Mouse (Mus musculus): Measurements from ENCODE around the gene Epb41l4b. TPM values are rescaled to one million over a fixed set of nuclear protein-coding genes. Genes with fewer than 3 reads are reported as not detected.

Gene Epb41l4b
- polyA plus RNA-seq, 1 experiment, result 16.9 TPM

DNA sequence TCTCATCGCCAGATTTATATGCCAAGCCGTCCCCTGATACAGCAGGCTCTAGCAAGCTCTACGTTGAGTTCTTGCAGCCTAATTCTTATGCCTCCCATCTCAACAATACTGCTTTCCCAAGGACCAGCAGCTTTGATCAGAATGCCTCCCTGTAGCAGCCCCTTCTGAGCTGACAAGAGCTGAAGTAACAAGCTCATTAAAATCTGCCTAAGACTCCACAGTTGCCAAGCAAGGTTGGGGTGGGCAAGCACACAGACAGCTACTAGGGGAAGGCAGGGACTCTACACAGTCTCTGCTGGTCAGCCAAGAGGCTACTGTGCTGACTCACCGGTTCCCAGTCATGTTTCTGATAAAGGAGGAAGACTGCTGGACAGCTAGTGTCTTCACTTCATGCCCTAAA, 33.7 kb downstream of the Epb41l4b start:
- no peaks in the 10 kb centered on the region for H3K27me3 ChIP-seq (ENCODE audit: control insufficient read depth, insufficient read depth, low read length, poor library complexity, severe bottlenecking)
- no peak overlapping the region for H3K9ac ChIP-seq (ENCODE audit: low read depth, poor library complexity, severe bottlenecking)
- no peak overlapping the region for H3K4me3 ChIP-seq (ENCODE audit: low read depth, low read length)
- H3K27ac ChIP-seq (ENCODE audit: insufficient read depth, low read length), result no peak overlapping the region
- no peaks in the 10 kb centered on the region for H3K4me1 ChIP-seq (ENCODE audit: control insufficient read depth, insufficient read depth, low read length)
- TF ChIP-seq CTCF (IDR thresholded peaks at IDR 0.05; ENCODE audit: low read depth, low read length) (no peak), EP300 (IDR thresholded peaks at IDR 0.05; ENCODE audit: insufficient read depth, low read depth, low read length) (no peak), POLR2A (IDR thresholded peaks at IDR 0.05; ENCODE audit: insufficient read depth, low read length) (no peak)
- no peaks in the 10 kb centered on the region for H3K36me3 ChIP-seq (ENCODE audit: control insufficient read depth, insufficient read depth, low read length, poor library complexity, severe bottlenecking)
- no peaks in the 10 kb centered on the region for H3K9me3 ChIP-seq (replicated peaks; ENCODE audit: control insufficient read depth, insufficient read depth, low read length, poor library complexity, severe bottlenecking)

- no peak overlapping the region for H3K4me3 ChIP-seq (ENCODE audit: low read depth, low read length)
- no peak overlapping the region for H3K27ac ChIP-seq (ENCODE audit: insufficient read depth, low read length)
- TF ChIP-seq POLR2A (IDR thresholded peaks at IDR 0.05; ENCODE audit: insufficient read depth, low read length) (no peak), EP300 (IDR thresholded peaks at IDR 0.05; ENCODE audit: insufficient read depth, low read depth, low read length) (no peak)
- no peaks in the 10 kb centered on the region for H3K36me3 ChIP-seq (ENCODE audit: control insufficient read depth, insufficient read depth, low read length, poor library complexity, severe bottlenecking)
- H3K27me3 ChIP-seq (ENCODE audit: control insufficient read depth, insufficient read depth, low read length, poor library complexity, severe bottlenecking), result no peaks in the 10 kb centered on the region
- no peaks in the 10 kb centered on the region for H3K4me1 ChIP-seq (ENCODE audit: control insufficient read depth, insufficient read depth, low read length)
- H3K9me3 ChIP-seq (replicated peaks; ENCODE audit: control insufficient read depth, insufficient read depth, low read length, poor library complexity, severe bottlenecking), result no peaks in the 10 kb centered on the region
- no peak overlapping the region for H3K9ac ChIP-seq (ENCODE audit: low read depth, poor library complexity, severe bottlenecking)
Measured at GRCm38 (mm10) chr4:57105339-57105738, 37.9 kb downstream of the Epb41l4b start.

GRCm38 (mm10) chr4:57103830-57104229, 39.4 kb downstream of the Epb41l4b start:
- no peaks in the 10 kb centered on the region for H3K4me1 ChIP-seq (ENCODE audit: control insufficient read depth, insufficient read depth, low read length)
- H3K9me3 ChIP-seq (replicated peaks; ENCODE audit: control insufficient read depth, insufficient read depth, low read length, poor library complexity, severe bottlenecking), result no peaks in the 10 kb centered on the region
- no peaks in the 10 kb centered on the region for H3K27me3 ChIP-seq (ENCODE audit: control insufficient read depth, insufficient read depth, low read length, poor library complexity, severe bottlenecking)
- no peak overlapping the region for H3K27ac ChIP-seq (ENCODE audit: insufficient read depth, low read length)
- H3K9ac ChIP-seq (ENCODE audit: low read depth, poor library complexity, severe bottlenecking), result no peak overlapping the region
- H3K36me3 ChIP-seq (ENCODE audit: control insufficient read depth, insufficient read depth, low read length, poor library complexity, severe bottlenecking), result no peaks in the 10 kb centered on the region
- TF ChIP-seq CTCF (IDR thresholded peaks at IDR 0.05; ENCODE audit: low read depth, low read length) (no peak), EP300 (IDR thresholded peaks at IDR 0.05; ENCODE audit: insufficient read depth, low read depth, low read length) (no peak), POLR2A (IDR thresholded peaks at IDR 0.05; ENCODE audit: insufficient read depth, low read length) (no peak)
- H3K4me3 ChIP-seq (ENCODE audit: low read depth, low read length), result no peak overlapping the region

DNA sequence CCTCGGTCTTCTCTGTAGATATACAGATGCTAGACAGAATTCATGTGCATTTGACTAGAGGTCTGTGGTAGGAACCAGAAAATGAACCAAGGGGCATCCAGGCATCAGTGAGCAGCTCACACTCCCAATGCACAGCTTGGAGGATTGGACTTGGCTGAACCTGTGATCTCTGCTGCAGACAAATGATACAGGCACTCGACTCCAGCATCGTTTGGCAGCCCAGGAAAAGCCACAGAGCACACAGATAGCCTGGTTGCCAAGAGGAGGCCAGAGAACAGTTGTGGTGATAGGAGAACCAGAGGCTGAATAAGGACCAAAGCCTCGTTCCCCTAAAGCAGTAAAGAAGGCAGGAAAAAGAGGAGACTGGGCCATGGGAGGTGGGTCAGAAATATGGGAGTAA, 42.1 kb downstream of the Epb41l4b start:
- TF ChIP-seq CTCF (IDR thresholded peaks at IDR 0.05; ENCODE audit: low read depth, low read length) (no peak), POLR2A (IDR thresholded peaks at IDR 0.05; ENCODE audit: insufficient read depth, low read length) (no peak), EP300 (IDR thresholded peaks at IDR 0.05; ENCODE audit: insufficient read depth, low read depth, low read length) (no peak)

GRCm38 (mm10) chr4:57097411-57097810, 45.8 kb downstream of the Epb41l4b start:
- Histone ChIP-seq H3K27ac (ENCODE audit: insufficient read depth, low read length) (no peak overlapping the region), H3K9me3 (replicated peaks; ENCODE audit: control insufficient read depth, insufficient read depth, low read length, poor library complexity, severe bottlenecking) (no peaks in the 10 kb centered on the region), H3K36me3 (ENCODE audit: control insufficient read depth, insufficient read depth, low read length, poor library complexity, severe bottlenecking) (no peaks in the 10 kb centered on the region)

More for the DNA sequence above, 42.1 kb downstream of the Epb41l4b start:
- no peaks in the 10 kb centered on the region for H3K9me3 ChIP-seq (replicated peaks; ENCODE audit: control insufficient read depth, insufficient read depth, low read length, poor library complexity, severe bottlenecking)
- H3K36me3 ChIP-seq (ENCODE audit: control insufficient read depth, insufficient read depth, low read length, poor library complexity, severe bottlenecking), result no peaks in the 10 kb centered on the region
- no peak overlapping the region for H3K9ac ChIP-seq (ENCODE audit: low read depth, poor library complexity, severe bottlenecking)
- no peak overlapping the region for H3K27ac ChIP-seq (ENCODE audit: insufficient read depth, low read length)
- H3K4me3 ChIP-seq (ENCODE audit: low read depth, low read length), result no peak overlapping the region
- no peaks in the 10 kb centered on the region for H3K27me3 ChIP-seq (ENCODE audit: control insufficient read depth, insufficient read depth, low read length, poor library complexity, severe bottlenecking)
- no peaks in the 10 kb centered on the region for H3K4me1 ChIP-seq (ENCODE audit: control insufficient read depth, insufficient read depth, low read length)

GRCm38 (mm10) chr4:57095569-57095968, 47.7 kb downstream of the Epb41l4b start:
- H3K9me3 ChIP-seq (replicated peaks; ENCODE audit: control insufficient read depth, insufficient read depth, low read length, poor library complexity, severe bottlenecking), result no peaks in the 10 kb centered on the region
- H3K27ac ChIP-seq (ENCODE audit: insufficient read depth, low read length), result no peak overlapping the region
- no peaks in the 10 kb centered on the region for H3K27me3 ChIP-seq (ENCODE audit: control insufficient read depth, insufficient read depth, low read length, poor library complexity, severe bottlenecking)
- no peaks in the 10 kb centered on the region for H3K4me1 ChIP-seq (ENCODE audit: control insufficient read depth, insufficient read depth, low read length)
- H3K9ac ChIP-seq (ENCODE audit: low read depth, poor library complexity, severe bottlenecking), result no peak overlapping the region
- no peak overlapping the region for H3K4me3 ChIP-seq (ENCODE audit: low read depth, low read length)
- no peaks in the 10 kb centered on the region for H3K36me3 ChIP-seq (ENCODE audit: control insufficient read depth, insufficient read depth, low read length, poor library complexity, severe bottlenecking)
- no peak for TF ChIP-seq POLR2A (IDR thresholded peaks at IDR 0.05; ENCODE audit: insufficient read depth, low read length)
- no peak for TF ChIP-seq EP300 (IDR thresholded peaks at IDR 0.05; ENCODE audit: insufficient read depth, low read depth, low read length)
- TF ChIP-seq CTCF (IDR thresholded peaks at IDR 0.05; ENCODE audit: low read depth, low read length), result no peak

More at GRCm38 (mm10) chr4:57097411-57097810, 45.8 kb downstream of the Epb41l4b start:
- no peak overlapping the region for H3K4me3 ChIP-seq (ENCODE audit: low read depth, low read length)
- TF ChIP-seq EP300 (IDR thresholded peaks at IDR 0.05; ENCODE audit: insufficient read depth, low read depth, low read length) (no peak), CTCF (IDR thresholded peaks at IDR 0.05; ENCODE audit: low read depth, low read length) (no peak), POLR2A (IDR thresholded peaks at IDR 0.05; ENCODE audit: insufficient read depth, low read length) (no peak)
- no peaks in the 10 kb centered on the region for H3K27me3 ChIP-seq (ENCODE audit: control insufficient read depth, insufficient read depth, low read length, poor library complexity, severe bottlenecking)
- no peak overlapping the region for H3K9ac ChIP-seq (ENCODE audit: low read depth, poor library complexity, severe bottlenecking)
- no peaks in the 10 kb centered on the region for H3K4me1 ChIP-seq (ENCODE audit: control insufficient read depth, insufficient read depth, low read length)

Data from ES-Bruce4 (cell line).